Mouse (Mus musculus) hindbrain, embryonic 10.5 days (tissue): Measurements from ENCODE around the gene A330070K13Rik. TPM values are rescaled to one million over a fixed set of nuclear protein-coding genes. Genes with fewer than 3 reads are reported as not detected.

Experiments used
- polyA plus RNA-seq: library from polyadenylated mRNA; unstranded; fragments of >200 nt; fragmentation: Nextera tagmentation; extraction: Ambion mirVana; gene quantifications from 2 replicates; pipeline ENCODE4 v1.2.1, GENCODE M21; 2016

A330070K13Rik gene
- polyA plus RNA-seq, 1 experiment from 2014 or later, result not detected

Other genes starting within 250 kb of the A330070K13Rik start
- 5.0 and 6.6 TPM in 2 replicates for gene Kctd7, start 239.8 kb downstream of the A330070K13Rik start, polyA plus RNA-seq
- gene Rabgef1, start 212.8 kb downstream of the A330070K13Rik start, polyA plus RNA-seq, result 23.5 and 27.3 TPM in 2 replicates
- 33.6 and 38.0 TPM in 2 replicates for gene Tmem248, start 167.6 kb downstream of the A330070K13Rik start, polyA plus RNA-seq
- gene Sbds, start 129.1 kb downstream of the A330070K13Rik start, polyA plus RNA-seq, result 64.4 and 77.3 TPM in 2 replicates
- gene Tyw1, start 129.0 kb downstream of the A330070K13Rik start, polyA plus RNA-seq, result 32.9 and 33.7 TPM in 2 replicates
- 0.34 and 0.93 TPM in 2 replicates for gene Caln1, start 15.2 kb downstream of the A330070K13Rik start, polyA plus RNA-seq